Mouse (Mus musculus): ENCODE results near the gene Nfam1.

GRCm38 (mm10) chr15:82944479-82945195 is 88.5 kb downstream of the Nfam1 start:
- TF ChIP-seq CTCF (IDR thresholded peaks at IDR 0.05; ENCODE audit: low read depth) (no peak), EP300 (optimal IDR thresholded peaks at IDR 0.05) (no peak)

All from stomach, postnatal 0 days (tissue).